Mouse (Mus musculus): ENCODE measurements around the gene Nod2. TPM values are rescaled to one million over a fixed set of nuclear protein-coding genes. Genes with fewer than 3 reads are reported as not detected.

The Nod2 gene
- polyA plus RNA-seq, 1 experiment from 2014 or later, result 0.28 TPM

DNA sequence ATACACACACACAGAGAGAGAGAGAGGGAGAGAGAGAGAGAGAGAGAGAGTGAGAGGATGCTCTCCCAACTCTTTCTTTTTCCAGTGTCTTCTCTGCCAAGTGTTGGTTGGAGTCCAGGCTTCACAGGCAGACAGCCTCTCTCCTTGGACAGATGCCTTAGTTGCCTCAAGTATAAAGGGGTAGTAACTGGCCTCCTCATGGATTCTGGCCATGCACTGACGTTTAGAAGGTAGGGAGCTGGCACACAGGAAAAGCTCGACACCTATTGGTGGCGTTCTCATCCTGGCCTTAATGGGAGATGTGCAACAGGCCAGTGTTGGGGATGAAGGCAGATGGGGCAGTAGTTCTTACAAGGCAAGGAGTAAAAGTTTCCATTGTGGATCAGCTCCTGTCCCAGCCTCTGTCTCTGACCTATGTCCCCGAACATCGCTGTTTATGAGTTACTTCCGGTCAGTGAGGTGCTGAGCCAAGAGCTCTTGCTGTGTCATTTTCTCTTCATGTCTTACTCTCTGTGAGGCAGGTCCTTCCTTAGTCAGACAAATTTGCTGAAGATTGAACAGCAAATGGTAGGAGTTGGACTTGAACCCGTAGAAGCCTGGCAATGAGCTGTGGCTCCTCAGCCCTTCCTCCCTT lies 36.7 kb downstream of the Nod2 start:
- Histone ChIP-seq H3K9ac (ENCODE audit: low read length) (no peak overlapping the region), H3K4me1 (ENCODE audit: control insufficient read depth, insufficient read depth, low read length) (no peaks in the 10 kb centered on the region), H3K4me3 (replicated peaks; ENCODE audit: low read length) (no peak overlapping the region), H3K4me2 (ENCODE audit: low read depth, low read length) (no peak overlapping the region), H3K27me3 (ENCODE audit: control insufficient read depth, insufficient read depth, low read length) (no peaks in the 10 kb centered on the region), H3K9me3 (replicated peaks; ENCODE audit: control insufficient read depth, low read length) (no peaks in the 10 kb centered on the region), H3K36me3 (ENCODE audit: control insufficient read depth, insufficient read depth, low read length) (no peaks in the 10 kb centered on the region), H3K27ac (ENCODE audit: low read length) (no peak overlapping the region)
- 81% methylated on average over 7 of the region's 7 CpGs for WGBS
- no peak for ATAC-seq (ENCODE audit: insufficient read depth, low FRiP score)

DNA sequence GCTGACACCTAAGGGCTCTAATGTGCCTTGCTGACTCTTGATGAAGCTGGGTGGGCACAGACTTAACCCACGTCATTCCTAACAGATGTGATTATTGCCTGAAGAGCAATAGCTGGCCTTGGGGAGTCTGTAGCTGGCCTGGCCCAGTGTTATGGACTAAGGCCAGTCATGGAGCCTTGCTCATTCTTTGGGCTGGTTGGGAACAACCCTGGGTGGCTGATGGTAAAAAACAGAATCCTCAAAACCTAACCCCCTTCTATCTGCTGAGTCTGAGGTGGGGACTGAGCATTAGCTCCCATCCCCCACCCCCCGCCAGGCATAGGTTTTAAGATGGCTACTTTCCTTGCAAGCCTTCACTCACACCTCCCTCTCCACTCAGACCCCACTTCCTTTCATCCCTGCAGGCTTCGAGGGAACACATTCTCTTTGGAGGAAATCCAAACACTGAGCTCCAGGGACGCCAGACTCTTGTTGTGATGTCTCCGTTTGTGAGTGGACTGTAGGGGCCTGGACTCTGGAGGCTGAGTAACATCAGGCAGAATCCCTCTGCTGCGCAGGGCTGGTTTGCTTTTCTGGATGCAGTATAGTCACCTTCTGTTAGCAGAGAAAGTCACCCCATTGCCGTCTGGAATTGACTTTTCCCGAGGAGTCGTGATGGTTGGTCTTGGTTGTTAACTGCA lies 39.3 kb downstream of the Nod2 start:
- Histone ChIP-seq H3K4me2 (ENCODE audit: low read depth, low read length) (no peak overlapping the region), H3K36me3 (ENCODE audit: control insufficient read depth, insufficient read depth, low read length) (no peaks in the 10 kb centered on the region), H3K4me1 (ENCODE audit: control insufficient read depth, insufficient read depth, low read length) (no peaks in the 10 kb centered on the region), H3K27me3 (ENCODE audit: control insufficient read depth, insufficient read depth, low read length) (no peaks in the 10 kb centered on the region), H3K9me3 (replicated peaks; ENCODE audit: control insufficient read depth, low read length) (no peaks in the 10 kb centered on the region), H3K27ac (ENCODE audit: low read length) (no peak overlapping the region), H3K9ac (ENCODE audit: low read length) (no peak overlapping the region), H3K4me3 (replicated peaks; ENCODE audit: low read length) (no peak overlapping the region)
- no peak for ATAC-seq (ENCODE audit: insufficient read depth, low FRiP score)
- WGBS, result 54% methylated on average over 9 of the region's 9 CpGs

DNA sequence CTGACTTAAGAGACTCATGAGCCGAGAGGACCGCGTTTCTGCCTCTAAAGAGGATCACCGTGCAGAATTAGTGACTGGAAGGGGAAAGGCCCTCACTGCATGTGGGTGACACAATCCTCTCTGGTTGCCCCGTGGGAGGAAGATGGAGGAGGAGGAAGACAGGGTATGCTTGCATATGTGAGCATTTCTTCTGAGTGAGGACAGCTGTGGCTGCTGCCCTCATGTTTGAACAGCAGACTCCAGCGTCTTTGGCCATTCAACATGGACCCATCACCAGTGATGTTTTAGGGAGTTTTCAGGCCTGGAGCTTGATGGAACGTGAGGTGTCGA lies 39.8 kb downstream of the Nod2 start:
- H3K27me3 ChIP-seq (ENCODE audit: control insufficient read depth, insufficient read depth, low read length), result no peaks in the 10 kb centered on the region
- no peaks in the 10 kb centered on the region for H3K4me1 ChIP-seq (ENCODE audit: control insufficient read depth, insufficient read depth, low read length)
- H3K4me2 ChIP-seq (ENCODE audit: low read depth, low read length), result no peak overlapping the region
- WGBS, result 73% methylated on average over 8 of the region's 8 CpGs
- no peaks in the 10 kb centered on the region for H3K36me3 ChIP-seq (ENCODE audit: control insufficient read depth, insufficient read depth, low read length)
- no peak for ATAC-seq (ENCODE audit: insufficient read depth, low FRiP score)
- no peak overlapping the region for H3K4me3 ChIP-seq (replicated peaks; ENCODE audit: low read length)
- no peaks in the 10 kb centered on the region for H3K9me3 ChIP-seq (replicated peaks; ENCODE audit: control insufficient read depth, low read length)
- H3K9ac ChIP-seq (ENCODE audit: low read length), result no peak overlapping the region
- no peak overlapping the region for H3K27ac ChIP-seq (ENCODE audit: low read length)

DNA sequence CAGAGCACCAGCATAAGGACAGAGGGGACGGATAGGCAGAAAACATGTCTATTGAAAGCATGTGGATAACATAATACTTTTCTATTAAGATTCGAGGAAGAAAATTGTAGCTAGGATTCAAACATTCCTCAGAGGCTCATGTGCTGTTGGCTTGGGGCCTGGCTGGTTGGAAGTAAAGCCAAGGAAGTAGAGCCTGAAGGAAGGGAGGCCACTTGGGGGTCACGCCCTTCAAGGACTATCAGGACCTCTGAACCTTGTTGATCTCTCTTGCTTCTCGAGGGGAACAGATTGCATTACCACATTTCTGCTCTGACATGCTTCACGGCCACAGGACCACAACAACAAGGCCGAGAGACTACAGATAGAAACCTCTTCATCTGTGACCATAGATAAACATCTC lies 42.0 kb downstream of the Nod2 start:
- H3K4me2 ChIP-seq (ENCODE audit: low read depth, low read length), result no peak overlapping the region
- H3K9ac ChIP-seq (ENCODE audit: low read length), result no peak overlapping the region
- no peak overlapping the region for H3K4me3 ChIP-seq (replicated peaks; ENCODE audit: low read length)
- no peak overlapping the region for H3K27ac ChIP-seq (ENCODE audit: low read length)
- ATAC-seq (ENCODE audit: insufficient read depth, low FRiP score), result no peak
- no peaks in the 10 kb centered on the region for H3K27me3 ChIP-seq (ENCODE audit: control insufficient read depth, insufficient read depth, low read length)
- H3K4me1 ChIP-seq (ENCODE audit: control insufficient read depth, insufficient read depth, low read length), result no peaks in the 10 kb centered on the region
- no peaks in the 10 kb centered on the region for H3K9me3 ChIP-seq (replicated peaks; ENCODE audit: control insufficient read depth, low read length)
- 79% methylated on average over 6 of the region's 6 CpGs for WGBS
- H3K36me3 ChIP-seq (ENCODE audit: control insufficient read depth, insufficient read depth, low read length), result no peaks in the 10 kb centered on the region

- H3K4me1 ChIP-seq (ENCODE audit: control insufficient read depth, insufficient read depth, low read length), result no peaks in the 10 kb centered on the region
Measured at GRCm38 (mm10) chr8:88689891-88690290, 42.8 kb downstream of the Nod2 start.

GRCm38 (mm10) chr8:88691342-88691948 lies 44.3 kb downstream of the Nod2 start:
- no peak overlapping the region for H3K27ac ChIP-seq (ENCODE audit: low read length)
- H3K4me2 ChIP-seq (ENCODE audit: low read depth, low read length), result no peak overlapping the region
- peaks cover 3% of the 10 kb centered on the region; the same call in 1 of the 2 replicates for H3K4me1 ChIP-seq (ENCODE audit: control insufficient read depth, insufficient read depth, low read length)
- no peak overlapping the region for H3K9ac ChIP-seq (ENCODE audit: low read length)
- no peaks in the 10 kb centered on the region for H3K9me3 ChIP-seq (replicated peaks; ENCODE audit: control insufficient read depth, low read length)
- WGBS, result 33% methylated on average over 4 of the region's 4 CpGs
- H3K4me3 ChIP-seq (replicated peaks; ENCODE audit: low read length), result no peak overlapping the region
- no peak for ATAC-seq (ENCODE audit: insufficient read depth, low FRiP score)
- no peaks in the 10 kb centered on the region for H3K27me3 ChIP-seq (ENCODE audit: control insufficient read depth, insufficient read depth, low read length)
- H3K36me3 ChIP-seq (ENCODE audit: control insufficient read depth, insufficient read depth, low read length), result no peaks in the 10 kb centered on the region

More at GRCm38 (mm10) chr8:88689891-88690290, 42.8 kb downstream of the Nod2 start:
- no peak overlapping the region for H3K4me3 ChIP-seq (replicated peaks; ENCODE audit: low read length)
- H3K27me3 ChIP-seq (ENCODE audit: control insufficient read depth, insufficient read depth, low read length), result no peaks in the 10 kb centered on the region
- no peak overlapping the region for H3K27ac ChIP-seq (ENCODE audit: low read length)
- H3K9me3 ChIP-seq (replicated peaks; ENCODE audit: control insufficient read depth, low read length), result no peaks in the 10 kb centered on the region
- no peak overlapping the region for H3K9ac ChIP-seq (ENCODE audit: low read length)
- ATAC-seq (ENCODE audit: insufficient read depth, low FRiP score), result no peak
- 77% methylated on average over 6 of the region's 6 CpGs for WGBS
- H3K36me3 ChIP-seq (ENCODE audit: control insufficient read depth, insufficient read depth, low read length), result no peaks in the 10 kb centered on the region
- no peak overlapping the region for H3K4me2 ChIP-seq (ENCODE audit: low read depth, low read length)

DNA sequence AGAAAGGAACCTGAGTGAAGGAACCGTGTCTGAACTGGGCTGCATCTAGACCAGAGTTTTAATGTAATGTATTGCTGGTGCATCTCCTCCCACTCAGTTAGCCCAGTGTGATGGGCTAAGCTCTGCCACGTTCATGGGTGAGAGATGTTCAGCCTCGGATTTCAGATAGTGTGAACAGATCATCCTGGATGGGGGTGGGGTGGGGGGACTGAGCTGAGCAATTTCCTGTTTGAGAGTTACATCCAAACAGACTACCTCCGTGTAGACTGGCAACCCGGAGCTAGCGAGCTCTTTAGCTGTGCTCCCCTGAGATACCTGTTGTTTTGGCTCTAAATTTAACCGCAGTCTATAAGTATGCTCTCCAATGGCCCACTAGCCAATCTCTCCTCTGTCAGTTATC lies 44.8 kb downstream of the Nod2 start:
- Histone ChIP-seq H3K36me3 (ENCODE audit: control insufficient read depth, insufficient read depth, low read length) (no peaks in the 10 kb centered on the region), H3K27me3 (ENCODE audit: control insufficient read depth, insufficient read depth, low read length) (no peaks in the 10 kb centered on the region), H3K4me2 (ENCODE audit: low read depth, low read length) (no peak overlapping the region), H3K27ac (ENCODE audit: low read length) (no peak overlapping the region), H3K4me1 (ENCODE audit: control insufficient read depth, insufficient read depth, low read length) (peaks cover 3% of the 10 kb centered on the region; the same call in 1 of the 2 replicates), H3K9ac (ENCODE audit: low read length) (no peak overlapping the region), H3K4me3 (replicated peaks; ENCODE audit: low read length) (no peak overlapping the region), H3K9me3 (replicated peaks; ENCODE audit: control insufficient read depth, low read length) (no peaks in the 10 kb centered on the region)
- no peak for ATAC-seq (ENCODE audit: insufficient read depth, low FRiP score)
- WGBS, result 32% methylated on average over 7 of the region's 7 CpGs

DNA sequence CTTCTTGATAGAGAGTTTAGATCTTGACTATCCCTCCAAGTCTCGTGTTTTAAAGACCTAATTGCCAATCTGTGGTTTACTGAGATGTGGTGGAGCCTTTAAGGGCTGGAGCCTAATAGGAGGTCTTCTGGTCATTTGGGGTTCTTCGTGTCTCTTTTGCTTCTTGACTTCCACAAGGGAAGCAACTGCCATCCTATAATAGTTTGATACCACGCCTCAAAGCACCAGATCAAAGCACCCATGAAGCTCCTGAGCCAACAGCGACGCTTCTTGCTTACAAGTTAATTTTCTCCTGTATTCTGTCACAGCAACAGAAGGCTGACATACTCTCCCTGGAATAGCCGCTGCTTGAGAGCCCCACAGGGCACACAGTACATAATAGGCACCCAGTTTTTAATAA lies 45.8 kb downstream of the Nod2 start:
- Histone ChIP-seq H3K4me2 (ENCODE audit: low read depth, low read length) (no peak overlapping the region), H3K27ac (ENCODE audit: low read length) (no peak overlapping the region), H3K4me1 (ENCODE audit: control insufficient read depth, insufficient read depth, low read length) (peaks cover 3% of the 10 kb centered on the region; the same call in 1 of the 2 replicates), H3K9ac (ENCODE audit: low read length) (no peak overlapping the region), H3K27me3 (ENCODE audit: control insufficient read depth, insufficient read depth, low read length) (no peaks in the 10 kb centered on the region), H3K9me3 (replicated peaks; ENCODE audit: control insufficient read depth, low read length) (no peaks in the 10 kb centered on the region), H3K4me3 (replicated peaks; ENCODE audit: low read length) (no peak overlapping the region), H3K36me3 (ENCODE audit: control insufficient read depth, insufficient read depth, low read length) (no peaks in the 10 kb centered on the region)
- ATAC-seq (ENCODE audit: insufficient read depth, low FRiP score), result no peak
- 85% methylated on average over 6 of the region's 6 CpGs for WGBS

DNA sequence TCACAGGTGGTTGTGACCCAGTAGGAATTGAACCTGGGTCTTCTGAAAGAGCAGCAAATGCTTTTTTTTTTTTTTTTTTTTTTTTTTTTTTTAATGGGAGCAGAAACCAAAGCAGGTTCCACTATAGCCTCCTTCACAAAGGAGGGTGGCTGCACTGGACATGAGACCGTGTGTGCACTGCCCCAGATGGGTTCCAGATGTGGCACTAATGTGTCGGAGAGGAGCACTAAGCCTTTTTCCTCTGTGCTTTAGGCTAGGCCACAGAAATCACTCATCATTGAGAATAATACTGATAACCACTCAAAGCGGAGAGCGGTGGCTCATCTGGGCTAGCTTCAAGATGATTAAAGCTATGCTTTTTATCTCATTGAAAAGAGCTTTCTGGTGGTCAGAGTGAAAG lies 46.3 kb downstream of the Nod2 start:
- H3K27me3 ChIP-seq (ENCODE audit: control insufficient read depth, insufficient read depth, low read length), result no peaks in the 10 kb centered on the region
- ATAC-seq (ENCODE audit: insufficient read depth, low FRiP score), result no peak
- H3K4me2 ChIP-seq (ENCODE audit: low read depth, low read length), result no peak overlapping the region
- WGBS, result 81% methylated on average over 4 of the region's 4 CpGs
- no peak overlapping the region for H3K27ac ChIP-seq (ENCODE audit: low read length)
- no peak overlapping the region for H3K4me3 ChIP-seq (replicated peaks; ENCODE audit: low read length)
- H3K36me3 ChIP-seq (ENCODE audit: control insufficient read depth, insufficient read depth, low read length), result no peaks in the 10 kb centered on the region
- peaks cover 3% of the 10 kb centered on the region; the same call in 1 of the 2 replicates for H3K4me1 ChIP-seq (ENCODE audit: control insufficient read depth, insufficient read depth, low read length)
- no peaks in the 10 kb centered on the region for H3K9me3 ChIP-seq (replicated peaks; ENCODE audit: control insufficient read depth, low read length)
- no peak overlapping the region for H3K9ac ChIP-seq (ENCODE audit: low read length)
